Mouse (Mus musculus) lung, adult 2 months (tissue): ENCODE measurements around the gene Rnf26.

ENCODE experiments used
- CTCF ChIP-seq: fragments of 200-500 bp; IDR thresholded peaks from 2 replicates; pipeline ENCODE4 v1.5.1; 2011; ENCODE audit warnings: mild to moderate bottlenecking, low read length, control low read depth; ENCODE audit not compliant: insufficient read depth
- POLR2A ChIP-seq: fragments of 200-500 bp; IDR thresholded peaks from 2 replicates; pipeline ENCODE4 v1.6.1; 2011; ENCODE audit warnings: low read depth, mild to moderate bottlenecking, control low read depth, low read length, borderline replicate concordance; ENCODE audit errors: extremely low read depth

- TF ChIP-seq CTCF (no peak), POLR2A (no peak)
These were observed 20.0 kb upstream of the Rnf26 start for GRCm38 (mm10) chr9:44133287-44133686.
